Mouse (Mus musculus) ovary, postnatal 36 days (tissue): ENCODE measurements around the gene Olfr1323.

Experiments used
- DNase-seq: peaks from one replicate; pipeline ENCODE4 v3.0.0; 2022; ENCODE audit warnings: low spot score, mixed read lengths

Gene Olfr1323

GRCm38 (mm10) chrX:50019259-50019658 lies at the start of gene Olfr1323:
Olfr1323 (minus strand) TSS chrX:50019359.
- DNase-seq = no peak

GRCm38 (mm10) chrX:50012242-50012641 lies 6.9 kb downstream of the Olfr1323 start:
- DNase-seq = no peak
